Mouse (Mus musculus) embryonic facial prominence, embryonic 12.5 days (tissue): ENCODE data around the gene Fam174b. TPM values are rescaled to one million over a fixed set of nuclear protein-coding genes. Genes with fewer than 3 reads are reported as not detected.

Experiments
- ATAC-seq: fragments of 200-750 bp; cut with Nextera tagmentation; 2 replicates; pipeline ENCODE4 v1.8.0; 2017; ENCODE audit not compliant: insufficient number of reproducible peaks, insufficient read depth, low FRiP score, low TSS enrichment
- H3K27ac ChIP-seq: fragments of 300-500 bp; sonication (generic); 2 replicates; pipeline ENCODE4 v1.5.1; 2016; ENCODE audit warnings: mild to moderate bottlenecking
- H3K27me3 ChIP-seq: fragments of 300-500 bp; sonication (generic); 2 replicates; pipeline ENCODE4 v1.6.1; 2016; ENCODE audit warnings: mild to moderate bottlenecking, moderate library complexity
- H3K36me3 ChIP-seq: fragments of 300-500 bp; sonication (generic); 2 replicates; pipeline ENCODE4 v1.6.1; 2016; ENCODE audit warnings: mild to moderate bottlenecking
- H3K4me1 ChIP-seq: fragments of 300-500 bp; sonication (generic); 2 replicates; pipeline ENCODE4 v1.6.1; 2016
- H3K4me2 ChIP-seq: fragments of 300-500 bp; sonication (generic); replicated peaks from 2 replicates; pipeline ENCODE4 v1.6.1; 2016; ENCODE audit warnings: mild to moderate bottlenecking, moderate library complexity
- H3K4me3 ChIP-seq: fragments of 300-500 bp; sonication (generic); 2 replicates; pipeline ENCODE4 v1.5.1; 2016; ENCODE audit warnings: mild to moderate bottlenecking
- H3K9ac ChIP-seq: fragments of 300-500 bp; sonication (generic); 2 replicates; pipeline ENCODE4 v1.6.1; 2016; ENCODE audit warnings: mild to moderate bottlenecking, moderate library complexity
- H3K9me3 ChIP-seq: fragments of 300-500 bp; sonication (generic); 2 replicates; pipeline ENCODE4 v1.6.1; 2016; ENCODE audit warnings: mild to moderate bottlenecking, moderate library complexity
- WGBS: fragments of 180-500 bp; shearing (Covaris S2); methylation state at CpG from one replicate; pipeline ENCODE4 v1.1.7; 2016; 5-methylcytosine and 5-hydroxymethylcytosine counted together
- microRNA-seq: library from miRNA; unstranded; fragments of <30 nt; microRNA quantifications from one replicate; pipeline ENCODE4, GENCODE M21; 2017
- polyA plus RNA-seq: library from polyadenylated mRNA; unstranded; fragments of >200 nt; fragmentation: Nextera tagmentation; extraction: Ambion mirVana; gene quantifications from 2 replicates; pipeline ENCODE4 v1.2.1, GENCODE M21; 2016

Gene Fam174b
- polyA plus RNA-seq, 1 experiment from 2014 or later: 55.0 TPM

DNA sequence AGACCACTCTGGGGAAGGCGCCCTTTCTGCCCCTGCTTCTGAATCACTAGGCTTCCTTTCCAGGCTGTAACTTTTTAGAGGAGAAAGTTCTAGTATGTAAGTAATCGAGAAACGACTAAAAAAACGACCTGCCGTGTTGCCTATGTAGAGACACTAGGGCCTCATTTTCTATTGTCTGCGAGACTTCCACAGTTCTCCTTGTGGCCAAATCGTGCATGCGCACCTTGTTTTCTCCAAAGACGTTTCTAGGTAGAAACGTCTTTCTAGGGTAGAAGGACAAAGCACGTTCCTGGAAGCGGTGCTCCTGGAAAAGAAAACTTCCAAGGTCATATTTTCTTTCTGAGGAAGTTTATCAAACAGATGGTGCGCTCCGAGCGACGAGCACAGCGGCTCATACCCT is 79.3 kb downstream of the Fam174b start:
- Histone ChIP-seq H3K36me3 (no peaks in the 10 kb centered on the region), H3K9me3 (no peaks in the 10 kb centered on the region), H3K4me2 (no peak overlapping the region), H3K4me3 (no peak overlapping the region), H3K27me3 (no peaks in the 10 kb centered on the region), H3K9ac (no peak overlapping the region), H3K27ac (no peak overlapping the region), H3K4me1 (no peaks in the 10 kb centered on the region)
- no peak for ATAC-seq
- 83% methylated on average over 17 of the region's 17 CpGs for WGBS

Small RNAs within 50 kb of the gene (microRNA-seq; reads per million reads assigned to microRNA genes)
- not detected for gene Mir7234

Other genes with a start within 250 kb of the Fam174b start
- gene Chd2, start 198.5 kb upstream of the Fam174b start, polyA plus RNA-seq: 57.9 and 65.0 TPM in 2 replicates